Mouse (Mus musculus): ENCODE data around the gene Gpr61. TPM values are rescaled to one million over a fixed set of nuclear protein-coding genes. Genes with fewer than 3 reads are reported as not detected.

Gpr61 gene
- polyA plus RNA-seq (2014; fragmentation: Nextera tagmentation; extraction: Ambion mirVana): 0.42 and 0.45 TPM in 2 replicates

DNA sequence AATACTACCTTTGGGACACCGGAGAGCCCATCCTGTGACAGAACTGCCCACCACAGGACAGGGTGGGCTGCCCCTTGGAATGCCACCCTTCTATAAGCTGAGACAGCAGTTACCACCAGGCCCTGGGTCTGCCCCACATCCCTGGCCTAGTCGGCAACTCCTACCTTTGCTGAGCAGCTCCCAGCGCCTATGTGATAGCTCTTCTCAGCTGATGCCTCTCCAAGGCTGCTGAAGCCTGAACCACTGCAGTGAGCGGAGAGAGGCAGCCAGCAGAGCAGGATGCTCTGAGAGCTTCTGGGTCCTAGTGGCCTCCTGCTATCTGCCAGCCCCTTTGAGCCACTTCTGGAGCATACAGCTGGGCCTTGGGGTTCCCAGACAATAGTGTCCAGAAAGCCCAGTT, at the start of gene Gpr61:
TSS of gene Gpr61 (minus strand) at position 227 of the 400 bp plus-strand sequence.
- no peaks in the 10 kb centered on the region for H3K27me3 ChIP-seq (replicated peaks; ENCODE audit: control insufficient read depth, insufficient read depth, low read length)
- 28% methylated on average over 4 of the region's 4 CpGs for WGBS
- ATAC-seq (ENCODE audit: low read depth) (no peak), DNase-seq (ENCODE audit: low spot score) (no peak)
- H3K4me1 ChIP-seq (ENCODE audit: control insufficient read depth, insufficient read depth, low read length): no peaks in the 10 kb centered on the region
- H3K4me2 ChIP-seq (ENCODE audit: low read depth, low read length): no peak within 1 kb of the TSS
- H3K9me3 ChIP-seq (ENCODE audit: control insufficient read depth, low read length): no peaks in the 10 kb centered on the region
- H3K27ac ChIP-seq (replicated peaks; ENCODE audit: low read depth, low read length): no peak within 1 kb of the TSS
- H3K9ac ChIP-seq (ENCODE audit: low read depth, low read length): no peak within 1 kb of the TSS
- H3K36me3 ChIP-seq (ENCODE audit: control insufficient read depth, insufficient read depth, low read length): no peaks in the 10 kb centered on the region
- H3K4me3 ChIP-seq (ENCODE audit: low read depth, low read length): no peak within 1 kb of the TSS

DNA sequence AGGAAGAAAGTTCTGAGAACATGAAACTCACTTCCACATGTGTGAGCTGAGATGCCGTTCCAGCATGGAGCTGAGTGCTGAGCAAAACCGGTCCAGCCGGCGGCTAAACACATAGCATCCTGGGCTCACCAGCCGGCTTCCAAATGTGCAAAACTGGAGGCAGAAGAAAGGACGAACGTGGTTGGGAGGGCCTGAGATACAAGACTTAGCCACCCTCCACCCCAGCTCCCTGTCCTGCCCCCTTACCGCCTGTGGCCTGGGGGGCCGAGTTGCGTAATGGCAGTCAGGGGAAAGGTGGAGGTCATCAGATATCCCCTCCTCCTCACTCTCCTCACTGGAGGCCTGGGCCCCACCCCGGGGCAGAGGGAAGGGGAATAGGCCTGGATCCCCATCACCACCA, 49.8 kb upstream of the Gpr61 start:
- DNase-seq (ENCODE audit: low spot score) (no peak), ATAC-seq (ENCODE audit: low read depth) (no peak)
- Histone ChIP-seq H3K4me1 (ENCODE audit: control insufficient read depth, insufficient read depth, low read length) (peaks cover 17% of the 10 kb centered on the region), H3K4me2 (ENCODE audit: low read depth, low read length) (no peak overlapping the region), H3K36me3 (ENCODE audit: control insufficient read depth, insufficient read depth, low read length) (peaks cover 44% of the 10 kb centered on the region), H3K27ac (replicated peaks; ENCODE audit: low read depth, low read length) (no peak overlapping the region), H3K9ac (ENCODE audit: low read depth, low read length) (no peak overlapping the region), H3K9me3 (ENCODE audit: control insufficient read depth, low read length) (no peaks in the 10 kb centered on the region), H3K4me3 (ENCODE audit: low read depth, low read length) (no peak overlapping the region), H3K27me3 (replicated peaks; ENCODE audit: control insufficient read depth, insufficient read depth, low read length) (no peaks in the 10 kb centered on the region)
- 82% methylated on average over 11 of the region's 11 CpGs for WGBS

DNA sequence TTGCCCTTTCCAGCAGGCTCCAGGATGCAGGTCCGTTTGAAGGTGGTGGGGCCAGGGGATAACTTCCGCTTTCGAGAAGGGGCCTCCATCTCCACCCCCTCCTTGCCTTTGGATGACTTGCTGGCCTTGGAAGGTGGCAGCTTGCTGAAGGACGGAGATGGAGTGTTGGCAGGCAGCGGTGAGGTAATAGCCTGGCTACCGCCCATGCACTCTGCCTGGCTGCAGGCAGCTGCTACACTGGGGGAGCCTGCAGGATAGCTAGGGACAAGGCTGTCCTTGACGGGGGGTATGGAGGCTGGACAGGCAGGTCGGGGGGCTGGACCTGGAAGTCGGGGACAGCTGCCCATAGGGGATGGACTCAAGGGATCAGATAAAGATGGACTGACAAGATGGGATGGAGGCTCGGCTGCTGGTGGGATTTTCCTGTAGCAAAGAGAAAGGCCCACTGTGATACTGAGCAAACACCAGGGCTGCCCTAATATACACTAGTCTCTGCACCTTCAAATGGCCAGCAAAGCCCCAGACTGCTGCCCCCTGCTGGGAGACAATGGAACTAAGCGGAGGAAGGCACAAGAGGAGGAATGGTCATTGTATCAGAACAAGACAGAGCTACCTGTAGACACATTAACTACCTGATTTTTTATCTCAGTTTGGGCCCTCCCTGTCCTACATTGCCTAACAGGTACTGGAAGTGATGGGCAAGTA, 49.1 kb upstream of the Gpr61 start:
- H3K27ac ChIP-seq (replicated peaks; ENCODE audit: low read depth, low read length): no peak overlapping the region
- no peak overlapping the region for H3K4me3 ChIP-seq (ENCODE audit: low read depth, low read length)
- H3K27me3 ChIP-seq (replicated peaks; ENCODE audit: control insufficient read depth, insufficient read depth, low read length): no peaks in the 10 kb centered on the region
- no peak overlapping the region for H3K4me2 ChIP-seq (ENCODE audit: low read depth, low read length)
- DNase-seq (ENCODE audit: low spot score): peak; percentile 57
- no peaks in the 10 kb centered on the region for H3K9me3 ChIP-seq (ENCODE audit: control insufficient read depth, low read length)
- 76% methylated on average over 11 of the region's 11 CpGs for WGBS
- no peak overlapping the region for H3K9ac ChIP-seq (ENCODE audit: low read depth, low read length)
- no peak for ATAC-seq (ENCODE audit: low read depth)
- H3K36me3 ChIP-seq (ENCODE audit: control insufficient read depth, insufficient read depth, low read length): peaks cover 49% of the 10 kb centered on the region
- H3K4me1 ChIP-seq (ENCODE audit: control insufficient read depth, insufficient read depth, low read length): peaks cover 11% of the 10 kb centered on the region

DNA sequence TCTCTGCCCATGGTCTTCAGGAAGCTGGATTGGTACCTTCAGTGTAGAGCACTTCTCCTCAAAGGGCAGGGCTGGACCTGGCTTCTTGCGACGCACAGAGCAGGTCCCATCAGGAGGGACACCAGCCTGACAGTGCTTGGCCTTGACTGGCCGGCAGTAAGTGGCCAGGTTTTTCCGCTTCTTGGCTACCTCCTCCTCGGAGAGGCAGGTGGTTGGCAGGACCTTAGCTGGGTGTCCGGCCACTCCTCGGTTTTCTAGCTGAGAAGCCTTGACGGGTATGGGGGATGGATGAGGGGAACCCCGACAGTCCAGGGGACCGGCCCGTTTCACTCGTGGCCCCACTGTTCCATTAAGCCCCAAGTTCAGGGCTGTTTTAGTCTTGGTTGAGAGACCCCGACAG, 48.5 kb upstream of the Gpr61 start:
- H3K27ac ChIP-seq (replicated peaks; ENCODE audit: low read depth, low read length): no peak overlapping the region
- H3K4me1 ChIP-seq (ENCODE audit: control insufficient read depth, insufficient read depth, low read length): peaks cover 11% of the 10 kb centered on the region
- H3K36me3 ChIP-seq (ENCODE audit: control insufficient read depth, insufficient read depth, low read length): peaks cover 54% of the 10 kb centered on the region
- H3K9me3 ChIP-seq (ENCODE audit: control insufficient read depth, low read length): no peaks in the 10 kb centered on the region
- H3K27me3 ChIP-seq (replicated peaks; ENCODE audit: control insufficient read depth, insufficient read depth, low read length): no peaks in the 10 kb centered on the region
- H3K4me2 ChIP-seq (ENCODE audit: low read depth, low read length): no peak overlapping the region
- no peak overlapping the region for H3K9ac ChIP-seq (ENCODE audit: low read depth, low read length)
- 93% methylated on average over 13 of the region's 13 CpGs for WGBS
- ATAC-seq (ENCODE audit: low read depth) (no peak), DNase-seq (ENCODE audit: low spot score) (no peak)
- H3K4me3 ChIP-seq (ENCODE audit: low read depth, low read length): no peak overlapping the region

DNA sequence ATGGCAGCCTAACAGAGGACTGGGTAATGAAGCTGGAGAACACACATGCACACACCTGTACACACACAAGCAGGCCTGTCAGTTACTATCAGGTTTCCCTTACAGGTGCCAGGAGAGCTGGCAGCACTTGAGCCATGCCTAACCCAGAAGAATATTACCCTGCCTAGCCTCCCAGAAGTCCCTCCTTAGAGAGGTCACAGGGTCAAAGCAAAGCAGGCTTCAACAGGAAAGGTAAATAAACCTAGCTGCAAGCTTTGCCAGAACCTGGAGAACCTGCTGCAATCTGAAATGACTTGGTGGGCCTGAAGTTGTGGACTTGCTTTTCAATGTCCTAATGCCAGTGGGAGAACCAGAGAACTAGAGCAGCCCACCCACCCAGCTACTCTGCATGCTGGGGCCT, 47.8 kb upstream of the Gpr61 start:
- Histone ChIP-seq H3K4me2 (ENCODE audit: low read depth, low read length) (no peak overlapping the region), H3K27me3 (replicated peaks; ENCODE audit: control insufficient read depth, insufficient read depth, low read length) (no peaks in the 10 kb centered on the region), H3K9ac (ENCODE audit: low read depth, low read length) (no peak overlapping the region), H3K4me3 (ENCODE audit: low read depth, low read length) (no peak overlapping the region), H3K27ac (replicated peaks; ENCODE audit: low read depth, low read length) (no peak overlapping the region), H3K36me3 (ENCODE audit: control insufficient read depth, insufficient read depth, low read length) (peaks cover 54% of the 10 kb centered on the region), H3K4me1 (ENCODE audit: control insufficient read depth, insufficient read depth, low read length) (peaks cover 9% of the 10 kb centered on the region), H3K9me3 (ENCODE audit: control insufficient read depth, low read length) (no peaks in the 10 kb centered on the region)
- ATAC-seq (ENCODE audit: low read depth): no peak
- no peak for DNase-seq (ENCODE audit: low spot score)

DNA sequence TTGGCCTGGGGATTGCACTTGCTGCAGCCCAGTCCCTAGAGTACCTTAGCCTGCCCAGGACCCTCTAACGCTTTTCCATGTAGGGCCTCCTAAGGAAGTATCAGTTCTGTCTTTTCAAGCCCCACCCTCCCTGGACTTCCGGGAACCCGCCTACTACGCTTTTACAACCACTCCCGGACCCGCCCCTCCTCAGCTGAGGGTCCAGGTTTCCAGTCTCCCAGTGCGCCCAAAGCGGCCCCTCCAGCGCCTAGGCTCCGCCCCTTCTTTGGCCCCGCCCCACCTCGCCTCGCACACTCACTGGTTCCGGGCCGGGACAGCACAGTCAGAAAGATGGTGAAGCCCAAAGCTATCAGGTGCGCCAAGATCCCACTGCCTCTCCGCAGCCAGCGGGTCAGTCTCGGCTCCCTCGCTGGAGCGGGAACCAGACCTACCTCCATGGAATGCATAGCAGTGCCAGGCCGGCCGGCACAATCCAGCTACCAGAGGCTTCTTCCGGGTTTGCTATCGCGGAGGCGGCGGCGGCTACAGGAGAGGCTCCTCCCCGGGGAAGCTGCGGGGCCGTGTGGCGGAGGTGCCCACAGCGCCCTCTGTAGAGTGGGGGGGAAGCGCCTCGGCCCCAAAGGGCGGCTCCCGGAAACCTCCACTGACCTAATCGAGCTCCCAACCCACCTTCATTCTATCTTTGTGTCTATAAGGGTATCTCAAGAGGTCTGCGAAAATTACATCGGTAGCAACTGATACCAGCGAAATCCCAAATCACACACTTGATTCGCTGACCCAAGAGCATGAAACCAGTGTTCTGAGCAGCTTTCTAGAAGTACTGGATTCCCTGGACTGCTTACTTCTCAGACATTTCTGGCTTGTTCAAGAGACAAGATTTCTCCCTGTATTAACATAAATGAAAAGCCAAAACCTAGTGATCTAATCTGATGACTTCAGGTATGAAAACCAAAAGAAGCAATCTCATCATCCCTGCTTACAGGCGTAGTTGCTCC, 45.9 kb upstream of the Gpr61 start, which contains the start of gene Cyb561d1:
TSS of gene Cyb561d1 (minus strand) at position 884 of the 995 bp plus-strand sequence.
- peak within 1 kb of the TSS; percentile 81 for H3K27ac ChIP-seq (replicated peaks; ENCODE audit: low read depth, low read length)
- H3K9me3 ChIP-seq (ENCODE audit: control insufficient read depth, low read length): no peaks in the 10 kb centered on the region
- DNase-seq (ENCODE audit: low spot score): peak; percentile 95
- peak; percentile 92 for ATAC-seq (ENCODE audit: low read depth)
- peaks cover 37% of the 10 kb centered on the region for H3K36me3 ChIP-seq (ENCODE audit: control insufficient read depth, insufficient read depth, low read length)
- peak within 1 kb of the TSS; percentile 80 for H3K4me2 ChIP-seq (ENCODE audit: low read depth, low read length)
- peak within 1 kb of the TSS; percentile 64 for H3K4me3 ChIP-seq (ENCODE audit: low read depth, low read length)
- WGBS: 3% methylated on average over 34 of the region's 44 CpGs
- peak within 1 kb of the TSS; percentile 67 for H3K9ac ChIP-seq (ENCODE audit: low read depth, low read length)
- H3K4me1 ChIP-seq (ENCODE audit: control insufficient read depth, insufficient read depth, low read length): no peaks in the 10 kb centered on the region; the same call in 1 of the 2 replicates
- H3K27me3 ChIP-seq (replicated peaks; ENCODE audit: control insufficient read depth, insufficient read depth, low read length): no peaks in the 10 kb centered on the region

- Histone ChIP-seq H3K36me3 (ENCODE audit: control insufficient read depth, insufficient read depth, low read length) (peaks cover 25% of the 10 kb centered on the region; the same call in 1 of the 2 replicates), H3K27me3 (replicated peaks; ENCODE audit: control insufficient read depth, insufficient read depth, low read length) (no peaks in the 10 kb centered on the region), H3K4me2 (ENCODE audit: low read depth, low read length) (peak overlapping the region; percentile 80; the same call in 1 of the 2 replicates), H3K4me1 (ENCODE audit: control insufficient read depth, insufficient read depth, low read length) (no peaks in the 10 kb centered on the region; the same call in 1 of the 2 replicates), H3K9me3 (ENCODE audit: control insufficient read depth, low read length) (no peaks in the 10 kb centered on the region), H3K27ac (replicated peaks; ENCODE audit: low read depth, low read length) (no peak overlapping the region), H3K9ac (ENCODE audit: low read depth, low read length) (no peak overlapping the region), H3K4me3 (ENCODE audit: low read depth, low read length) (no peak overlapping the region)
- no peak for ATAC-seq (ENCODE audit: low read depth)
- no peak for DNase-seq (ENCODE audit: low spot score)
- 97% methylated on average over 6 of the region's 6 CpGs for WGBS
These were observed 44.5 kb upstream of the Gpr61 start for GRCm38 (mm10) chr3:108199231-108199630.

DNA sequence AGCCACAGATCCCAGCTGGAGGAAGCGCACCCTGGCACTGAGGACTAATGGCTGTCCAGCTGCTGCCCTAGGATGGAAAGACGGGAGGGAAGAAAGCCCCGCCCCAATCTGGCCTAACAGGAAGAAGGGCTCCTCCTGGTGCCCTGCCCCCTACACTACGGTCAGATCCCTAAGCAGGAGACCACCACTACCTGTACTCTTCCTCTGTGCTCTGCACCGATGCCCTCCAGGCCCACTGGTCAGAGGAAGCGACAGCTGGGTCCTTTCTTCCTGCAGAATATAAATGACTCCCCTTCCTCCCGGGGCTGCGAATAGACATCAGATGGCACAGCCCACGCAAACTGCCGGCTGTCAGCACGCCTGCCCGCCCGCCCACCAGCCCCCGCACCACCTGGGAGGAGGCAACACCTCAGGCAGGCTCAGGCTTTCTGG, 42.4 kb upstream of the Gpr61 start:
- peak; percentile 15; the same call in 1 of the 2 replicates for ATAC-seq (ENCODE audit: low read depth)

More for the DNA sequence above, 42.4 kb upstream of the Gpr61 start:
- Histone ChIP-seq H3K4me1 (ENCODE audit: control insufficient read depth, insufficient read depth, low read length) (no peaks in the 10 kb centered on the region; the same call in 1 of the 2 replicates), H3K9me3 (ENCODE audit: control insufficient read depth, low read length) (no peaks in the 10 kb centered on the region), H3K36me3 (ENCODE audit: control insufficient read depth, insufficient read depth, low read length) (0 out of 2 replicates have a peak, but pooled peaks cover 12% of the 10 kb centered on the region), H3K4me3 (ENCODE audit: low read depth, low read length) (no peak overlapping the region), H3K27ac (replicated peaks; ENCODE audit: low read depth, low read length) (no peak overlapping the region), H3K4me2 (ENCODE audit: low read depth, low read length) (peak overlapping the region; percentile 16; the same call in 1 of the 2 replicates), H3K27me3 (replicated peaks; ENCODE audit: control insufficient read depth, insufficient read depth, low read length) (no peaks in the 10 kb centered on the region), H3K9ac (ENCODE audit: low read depth, low read length) (no peak overlapping the region)
- WGBS: 26% methylated on average over 13 of the region's 14 CpGs
- peak; percentile 67 for DNase-seq (ENCODE audit: low spot score)

Data from embryonic facial prominence, embryonic 14.5 days (tissue).